Mouse (Mus musculus) lung, postnatal 0 days (tissue): ENCODE measurements around the gene Dynlt1b.
"Not testable (repeated sequence)": the region's sequence is repeated elsewhere in the genome, so short reads cannot be mapped to it uniquely, and the experiment has no call there.

Source experiments
- CTCF ChIP-seq: IDR thresholded peaks from 2 replicates; pipeline ENCODE4 v1.5.1; 2016; ENCODE audit warnings: antibody characterized with exemption, mild to moderate bottlenecking
- EP300 ChIP-seq: IDR thresholded peaks from 2 replicates; pipeline ENCODE4 v1.6.1; 2016; ENCODE audit warnings: antibody characterized with exemption, mild to moderate bottlenecking, control low read depth

DNA sequence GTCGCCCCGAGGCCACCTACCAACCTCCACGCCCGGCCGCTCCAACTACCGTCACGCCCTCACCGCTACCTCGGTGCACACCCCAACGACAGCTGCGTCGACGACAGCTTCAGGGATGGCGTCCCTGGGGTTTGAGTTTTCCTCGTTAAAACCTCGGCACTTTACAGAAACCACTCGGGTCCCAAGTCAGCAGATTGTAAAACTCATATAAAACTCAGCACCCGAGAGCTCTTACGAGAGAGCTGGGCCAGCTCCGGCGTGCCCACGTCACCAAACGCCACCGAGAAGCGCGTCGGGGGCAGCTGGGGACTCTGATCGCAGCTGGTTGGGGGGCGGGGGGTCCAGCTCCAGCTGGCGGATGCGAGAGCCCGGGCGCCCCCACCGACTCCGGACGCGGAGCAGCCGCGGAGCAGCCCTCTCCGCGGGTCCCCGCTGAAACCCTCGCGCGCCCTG lies 46.6 kb downstream of the Dynlt1b start:
- TF ChIP-seq EP300, CTCF: not testable (repeated sequence)
